Mouse (Mus musculus): Measurements from ENCODE around the gene Il10. TPM values are rescaled to one million over a fixed set of nuclear protein-coding genes. Genes with fewer than 3 reads are reported as not detected.
"Not testable (repeated sequence)": the region's sequence is repeated elsewhere in the genome, so short reads cannot be mapped to it uniquely, and the experiment has no call there.

The Il10 gene
- total RNA-seq, 2 experiments from 2014 or later, result not detected

GRCm38 (mm10) chr1:131013926-131014325 is 5.7 kb upstream of the Il10 start:
- no peak for DNase-seq (ENCODE audit: low spot score in 2 of 2)
- intact Hi-C loops (cut with DNase I), result no loop called here

- DNase-seq (ENCODE audit: low spot score in 2 of 2), result no peak
Observed at GRCm38 (mm10) chr1:131015281-131015680, 4.4 kb upstream of the Il10 start.

GRCm38 (mm10) chr1:131015879-131016278 is 3.8 kb upstream of the Il10 start:
- no peak for DNase-seq (ENCODE audit: low spot score in 2 of 2)
- intact Hi-C loops (cut with DNase I), result no loop called here

More at GRCm38 (mm10) chr1:131015281-131015680, 4.4 kb upstream of the Il10 start:
- intact Hi-C loops (cut with DNase I), result no loop called here

- intact Hi-C loops (cut with DNase I), result no loop called here
Observed at GRCm38 (mm10) chr1:131020425-131021310, 1.0 kb downstream of the Il10 start.

GRCm38 (mm10) chr1:131021438-131021837 is 1.8 kb downstream of the Il10 start:
- intact Hi-C loops (cut with DNase I), result no loop called here
- DNase-seq (ENCODE audit: low spot score in 2 of 2), result no peak

More at GRCm38 (mm10) chr1:131020425-131021310, 1.0 kb downstream of the Il10 start:
- DNase-seq (ENCODE audit: low spot score in 2 of 2), result no peak

GRCm38 (mm10) chr1:131021900-131022590 is 2.4 kb downstream of the Il10 start:
- intact Hi-C loops (cut with DNase I), result no loop called here
- DNase-seq (ENCODE audit: low spot score in 2 of 2), result no peak

GRCm38 (mm10) chr1:131022591-131023249 is 3.1 kb downstream of the Il10 start:
- intact Hi-C loops (cut with DNase I), result no loop called here
- no peak for DNase-seq (ENCODE audit: low spot score in 2 of 2)

GRCm38 (mm10) chr1:131023250-131023858 is 3.7 kb downstream of the Il10 start:
- DNase-seq (ENCODE audit: low spot score in 2 of 2); intact Hi-C loops (cut with DNase I): not testable (repeated sequence)

- DNase-seq (ENCODE audit: low spot score in 2 of 2), result no peak
- intact Hi-C loops (cut with DNase I), result no loop called here
Observed at GRCm38 (mm10) chr1:131024900-131025842, 5.5 kb downstream of the Il10 start.

GRCm38 (mm10) chr1:131025843-131026190 is 6.2 kb downstream of the Il10 start:
- intact Hi-C loops (cut with DNase I), result no loop called here
- DNase-seq (ENCODE audit: low spot score in 2 of 2), result no peak

GRCm38 (mm10) chr1:131029215-131029614 is 9.6 kb downstream of the Il10 start:
- no peak for DNase-seq (ENCODE audit: low spot score in 2 of 2)
- intact Hi-C loops (cut with DNase I), result no loop called here

- intact Hi-C loops (cut with DNase I), result no loop called here
- no peak for DNase-seq (ENCODE audit: low spot score in 2 of 2)
Observed at GRCm38 (mm10) chr1:131030261-131030660, 10.6 kb downstream of the Il10 start.

GRCm38 (mm10) chr1:131031267-131031666 is 11.6 kb downstream of the Il10 start:
- DNase-seq (ENCODE audit: low spot score in 2 of 2), result no peak
- intact Hi-C loops (cut with DNase I), result no loop called here

- intact Hi-C loops (cut with DNase I), result no loop called here
- no peak for DNase-seq (ENCODE audit: low spot score in 2 of 2)
Observed at GRCm38 (mm10) chr1:131038001-131038400, 18.4 kb downstream of the Il10 start.

GRCm38 (mm10) chr1:131038415-131039017 is 18.9 kb downstream of the Il10 start:
- DNase-seq (ENCODE audit: low spot score in 2 of 2), result no peak

GRCm38 (mm10) chr1:131039479-131039878 is 19.8 kb downstream of the Il10 start:
- DNase-seq (ENCODE audit: low spot score in 2 of 2), result no peak

More at GRCm38 (mm10) chr1:131038415-131039017, 18.9 kb downstream of the Il10 start:
- intact Hi-C loops (cut with DNase I), result no loop called here

GRCm38 (mm10) chr1:131042263-131042662 is 22.6 kb downstream of the Il10 start:
- intact Hi-C loops (cut with DNase I), result loop anchor here (5.0 kb wide), 1 partner anchor 40 kb away; no protein-coding TSS in a partner anchor
- DNase-seq (ENCODE audit: low spot score in 2 of 2), result no peak

More at GRCm38 (mm10) chr1:131039479-131039878, 19.8 kb downstream of the Il10 start:
- intact Hi-C loops (cut with DNase I), result no loop called here

- DNase-seq (ENCODE audit: low spot score in 2 of 2), result no peak
- intact Hi-C loops (cut with DNase I), result loop anchor here (5.0 kb wide), 1 partner anchor 40 kb away; no protein-coding TSS in a partner anchor
Observed at GRCm38 (mm10) chr1:131042721-131043120, 23.1 kb downstream of the Il10 start.
